Mouse (Mus musculus): Measurements from ENCODE around the gene Tmem185b.

DNA sequence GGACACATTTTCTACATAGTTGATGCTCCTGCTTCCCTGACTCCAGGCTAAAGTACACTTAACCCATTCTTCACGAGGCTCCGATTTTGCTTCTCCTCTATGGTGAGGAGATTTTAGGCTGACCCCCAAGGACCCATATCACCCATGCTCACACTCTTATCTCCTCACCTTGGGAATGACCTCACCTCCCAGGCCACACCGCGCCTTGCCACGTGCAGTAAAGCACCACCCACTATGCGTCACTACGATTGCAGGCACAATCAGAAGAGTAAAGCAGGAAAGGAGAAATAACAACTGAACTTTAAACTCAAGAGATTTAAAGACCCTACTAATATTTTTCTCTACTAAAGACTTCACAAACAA is 23.3 kb downstream of the Tmem185b start:
- no peak for TF ChIP-seq CTCF (IDR thresholded peaks at IDR 0.05; ENCODE audit: borderline replicate concordance, control insufficient read depth, extremely low read depth, insufficient read depth, low read length, poor library complexity)
- TF ChIP-seq POLR2A (IDR thresholded peaks at IDR 0.05; ENCODE audit: control insufficient read depth, extremely low read depth, insufficient read depth, low read length, poor library complexity), result no peak

Measured in thymus, adult 2 months (tissue).